8 mouse cellular contexts compared by ENCODE assay signal in genomic region chr5:53525305-53526069, GRCm38 (mm10). TPM values are rescaled to one million over a fixed set of nuclear protein-coding genes. Genes with fewer than 3 reads are reported as not detected.
DNase-seq lines count a peak whose midpoint lies in the region; ATAC-seq lines count a peak whose summit lies in the region.

No protein-coding gene starts in this region.

- no peak for ATAC-seq in erythroblast, adult 5-6 weeks (replicated peaks; ENCODE audit: low FRiP score, poor library complexity, severe bottlenecking)
- no peak for ATAC-seq in megakaryocyte progenitor cell, adult 5-6 weeks (replicated peaks; ENCODE audit: poor library complexity)

- peak; percentile 22 for DNase-seq in gastrocnemius, postnatal 25 days
- DNase-seq in gastrocnemius, postnatal 10 days: no peak
- peak; percentile 43 to 47 for DNase-seq in frontal cortex, postnatal 14 days (ENCODE audit: low spot score in 2 of 2)
- peak; percentile 70 to 79 for DNase-seq in left cerebral cortex, postnatal 14 days (ENCODE audit: low spot score in 2 of 2)
- DNase-seq in right cerebral cortex, adult 2 months (ENCODE audit: low spot score in 2 of 2): peak; percentile 79 to 80
- DNase-seq in adrenal gland, adult 18-20 months (ENCODE audit: low spot score in 2 of 2): no peak

- intact Hi-C loops in left cerebral cortex, postnatal 14 days (cut with DNase I): no loop called here

RNA-seq across cellular contexts. Expression of gene Rbpj, which starts 59.5 kb away (rescaled TPM):
- 10 to 100 TPM; 18.5 to 21.8 TPM for total RNA-seq in gastrocnemius, postnatal 25 days (2021)
- 10 to 100 TPM; 32.2 to 45.3 TPM for total RNA-seq in gastrocnemius, postnatal 10 days (2021)
- 10 to 100 TPM; 25.0 to 26.7 TPM for total RNA-seq in left cerebral cortex, postnatal 14 days (2021)
- total RNA-seq in erythroblast, adult 5-6 weeks (2015; ENCODE audit: low replicate concordance): 13.4 and 15.2 TPM in 2 replicates
- total RNA-seq in erythroblast, adult 5-6 weeks (2017; ENCODE audit: low replicate concordance): 9.6 and 10.0 TPM in 2 replicates
- 65.1 and 66.7 TPM in 2 replicates for total RNA-seq in megakaryocyte progenitor cell, adult 5-6 weeks (2015)
- total RNA-seq in megakaryocyte progenitor cell, adult 5-6 weeks (2017): 35.7 and 36.1 TPM in 2 replicates
- total RNA-seq in adrenal gland, adult 18-20 months (2021): 10 to 100 TPM; 28.2 to 31.3 TPM

Comparison
In these comparisons a context has a peak if more than half of its experiments do, and no peak if none do; other contexts are left out.
1. DNase-seq: peak in gastrocnemius, postnatal 25 days (single experiment), frontal cortex, postnatal 14 days (2 of 2), left cerebral cortex, postnatal 14 days (2 of 2) and right cerebral cortex, adult 2 months (2 of 2); none in gastrocnemius, postnatal 10 days (single experiment) and adrenal gland, adult 18-20 months (0 of 2).